Mouse (Mus musculus) embryonic stem cell, embryonic (primary cell): ENCODE measurements around the gene Ssu2.

Source experiments
- CTCF ChIA-PET, 4 experiments: fragments of 300-600 bp in 2 of 4; fragments of 350-600 bp in 2 of 4; sonication (Branson Sonifier 250); formaldehyde crosslinking; loops; one replicate each; lab custom pipeline; 2022; ENCODE audit warnings: inconsistent platforms in 2 of 4; lab: Charles Lee
- POLR2A ChIA-PET, 4 experiments: fragments of 300-600 bp in 2 of 4; fragments of 350-600 bp in 2 of 4; sonication (Branson Sonifier 250); formaldehyde crosslinking; loops; one replicate each; lab custom pipeline; 2022; ENCODE audit warnings: antibody characterized with exemption in 4 of 4, inconsistent platforms in 1 of 4; lab: Charles Lee

Ssu2 gene

DNA sequence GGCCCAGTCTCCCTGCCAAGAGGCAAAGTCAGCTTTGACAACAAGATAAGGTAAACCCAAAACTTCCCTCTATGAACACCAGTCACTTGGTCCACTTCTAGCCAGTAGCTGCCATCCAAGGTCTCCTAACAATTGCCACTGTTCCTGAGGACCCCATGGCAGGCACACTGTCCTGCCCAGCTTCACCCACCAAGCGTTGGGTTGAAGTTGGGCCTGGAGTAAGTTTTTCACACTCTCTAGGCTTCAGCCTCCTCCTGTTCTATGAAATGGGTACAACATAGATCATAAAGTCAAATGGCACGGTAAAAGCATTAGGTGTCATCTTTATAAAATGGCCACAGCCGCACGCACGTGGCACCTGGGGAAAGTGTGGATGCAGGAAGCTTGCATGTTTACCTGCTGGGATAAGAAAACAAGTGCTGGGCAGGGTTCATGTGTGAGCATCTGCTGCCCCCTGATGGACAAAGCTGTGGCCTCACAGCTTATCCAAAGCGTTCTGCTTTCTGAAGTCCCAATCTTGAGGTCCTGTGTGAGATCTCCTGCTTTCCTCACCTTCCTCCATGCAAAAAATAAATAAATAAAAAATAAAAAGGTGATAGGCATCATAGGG lies 25.4 kb downstream of the Ssu2 start:
- CTCF ChIA-PET, result interaction anchor here (0.6 to 2.2 kb wide), 31 partner anchors 9 to 1305 kb away, joined by 3 to 30 read pairs (median 4); no protein-coding TSS in a partner anchor

DNA sequence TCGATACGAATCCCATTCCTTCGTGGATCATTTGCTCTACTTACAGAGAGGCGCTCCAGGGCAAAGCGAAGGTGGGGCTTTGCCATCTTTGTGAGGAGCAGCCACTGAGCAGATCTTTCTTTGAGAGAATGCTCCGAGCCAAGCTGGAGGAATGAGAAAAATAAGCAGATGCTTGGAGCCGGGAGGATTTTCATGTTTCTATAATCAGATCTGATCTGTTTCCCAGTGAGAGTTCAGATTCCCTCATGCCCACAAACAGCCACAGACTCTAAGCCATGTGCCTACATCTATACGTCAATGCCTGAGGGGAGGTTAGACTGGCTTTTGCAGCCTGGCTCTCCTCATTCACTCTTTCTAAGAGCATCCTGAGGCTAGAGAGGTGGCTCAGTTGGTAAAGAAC lies 27.1 kb downstream of the Ssu2 start:
- ChIA-PET CTCF (no interaction called here), POLR2A (no interaction called here)

More for the DNA sequence above, 25.4 kb downstream of the Ssu2 start:
- POLR2A ChIA-PET, result interaction anchor here in 2 of 4 experiments (1.0 to 2.6 kb wide), 3 partner anchors 155 to 165 kb away, joined by 5 to 9 read pairs (median 6); no protein-coding TSS in a partner anchor

GRCm38 (mm10) chr6:112359341-112359740 lies 28.5 kb downstream of the Ssu2 start:
- CTCF ChIA-PET, result interaction anchor here in 1 of 4 experiments (0.6 kb wide), 1 partner anchor 450 kb away, joined by 4 read pairs; no protein-coding TSS in a partner anchor
- POLR2A ChIA-PET, result no interaction called here

DNA sequence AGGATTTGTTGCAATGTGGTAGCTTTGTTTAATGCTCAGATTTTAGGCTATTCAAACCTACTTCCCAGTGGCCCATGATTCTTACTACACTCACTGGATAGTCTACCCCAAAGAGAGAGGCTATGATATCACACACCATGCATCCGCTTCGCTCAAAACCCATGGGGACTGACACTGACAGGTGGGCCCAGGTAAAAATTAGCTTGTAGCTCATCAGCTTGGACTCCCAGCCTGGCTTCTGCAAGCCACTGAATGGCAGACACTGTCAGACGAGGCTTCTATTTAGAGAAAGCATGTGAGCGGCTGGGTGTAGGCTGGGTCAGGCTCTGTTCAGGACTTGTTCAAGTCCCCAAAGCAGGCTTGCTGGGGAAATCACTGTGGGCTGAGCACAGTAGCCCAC lies 37.4 kb downstream of the Ssu2 start:
- ChIA-PET POLR2A (no interaction called here), CTCF (interaction anchor here in 2 of 4 experiments (0.5 to 1.1 kb wide), 3 partner anchors 12 to 554 kb away, joined by 3 read pairs; no protein-coding TSS in a partner anchor)

DNA sequence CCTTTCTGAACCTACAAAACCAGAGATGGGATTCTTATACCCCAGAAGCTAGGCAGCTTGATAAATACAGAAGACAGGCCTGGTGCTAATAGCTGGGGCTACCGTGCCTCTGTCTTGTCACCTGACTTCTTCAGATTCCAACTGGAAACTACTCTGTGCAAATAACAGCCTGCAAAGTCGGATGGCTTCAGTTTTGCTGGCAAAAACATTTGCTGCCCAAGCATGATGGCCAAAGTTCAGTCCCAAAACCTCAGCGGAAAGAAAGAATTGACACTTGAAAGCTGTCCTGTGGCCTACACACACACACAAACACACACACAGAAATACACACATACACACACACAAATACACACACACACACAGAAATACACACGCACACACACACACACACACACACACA lies 48.8 kb downstream of the Ssu2 start:
- POLR2A ChIA-PET, result interaction anchor here in 1 of 4 experiments (0.7 kb wide), 1 partner anchor 54 kb away, joined by 6 read pairs; no protein-coding TSS in a partner anchor
- CTCF ChIA-PET, result no interaction called here

GRCm38 (mm10) chr6:112337667-112338066 lies 50.2 kb downstream of the Ssu2 start:
- CTCF ChIA-PET, result interaction anchor here in 1 of 4 experiments (0.6 kb wide), 1 partner anchor 162 kb away, joined by 5 read pairs; no protein-coding TSS in a partner anchor
- POLR2A ChIA-PET, result interaction anchor here in 1 of 4 experiments (0.6 kb wide), 1 partner anchor 1710 kb away, joined by 3 read pairs; no protein-coding TSS in a partner anchor

GRCm38 (mm10) chr6:112333930-112334329 lies 53.9 kb downstream of the Ssu2 start:
- CTCF ChIA-PET, result no interaction called here
- POLR2A ChIA-PET, result interaction anchor here in 1 of 4 experiments (1.2 kb wide), 1 partner anchor 10 kb away, joined by 4 read pairs; no protein-coding TSS in a partner anchor

- ChIA-PET CTCF (no interaction called here), POLR2A (no interaction called here)
These were observed 56.6 kb downstream of the Ssu2 start for GRCm38 (mm10) chr6:112331223-112331598.

GRCm38 (mm10) chr6:112330520-112331222 lies 57.2 kb downstream of the Ssu2 start:
- CTCF ChIA-PET, result interaction anchor here in 1 of 4 experiments (0.9 kb wide), 1 partner anchor 20 kb away, joined by 3 read pairs; no protein-coding TSS in a partner anchor
- POLR2A ChIA-PET, result no interaction called here

DNA sequence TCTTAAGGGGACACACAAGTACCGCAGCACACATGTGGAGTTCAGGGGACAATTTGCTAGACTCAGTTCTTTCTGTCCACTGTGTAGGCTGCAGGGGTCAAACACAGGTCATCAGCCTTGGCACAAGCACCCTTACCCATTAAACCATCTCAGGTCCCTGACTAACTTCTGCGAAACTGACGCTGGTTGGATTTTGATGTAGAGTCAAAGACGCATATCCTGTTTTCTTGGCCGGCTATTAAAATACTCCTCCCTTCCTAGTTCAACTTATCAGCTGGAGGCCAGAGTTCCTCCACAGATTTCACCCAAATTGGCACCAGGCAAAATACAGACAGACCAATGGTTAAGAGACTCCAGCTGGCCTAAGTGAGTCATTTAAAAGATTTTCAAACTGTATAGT lies 60.0 kb downstream of the Ssu2 start:
- CTCF ChIA-PET, result no interaction called here
- POLR2A ChIA-PET, result no interaction called here

GRCm38 (mm10) chr6:112325213-112325612 lies 62.6 kb downstream of the Ssu2 start:
- CTCF ChIA-PET, result no interaction called here
- POLR2A ChIA-PET, result no interaction called here

DNA sequence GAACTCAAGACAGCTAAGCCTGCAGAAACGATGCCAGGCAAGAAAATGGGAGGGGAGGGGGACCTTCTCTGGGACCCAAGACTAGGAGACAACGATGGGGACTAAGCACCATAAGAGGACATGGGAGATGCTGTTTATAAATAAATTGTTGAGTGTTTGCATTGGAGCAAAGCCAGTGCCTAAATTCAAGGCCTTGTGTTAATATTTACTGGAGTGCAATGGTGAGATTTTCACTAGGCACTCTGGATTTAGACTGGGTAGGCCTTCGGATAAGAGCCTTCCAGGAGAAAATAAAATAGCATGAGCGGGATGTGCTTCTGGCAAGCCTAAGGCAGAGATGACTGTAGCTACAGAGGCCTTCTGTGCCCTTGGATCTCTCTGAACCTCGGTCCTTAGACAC lies 64.9 kb downstream of the Ssu2 start:
- POLR2A ChIA-PET, result no interaction called here
- CTCF ChIA-PET, result no interaction called here

DNA sequence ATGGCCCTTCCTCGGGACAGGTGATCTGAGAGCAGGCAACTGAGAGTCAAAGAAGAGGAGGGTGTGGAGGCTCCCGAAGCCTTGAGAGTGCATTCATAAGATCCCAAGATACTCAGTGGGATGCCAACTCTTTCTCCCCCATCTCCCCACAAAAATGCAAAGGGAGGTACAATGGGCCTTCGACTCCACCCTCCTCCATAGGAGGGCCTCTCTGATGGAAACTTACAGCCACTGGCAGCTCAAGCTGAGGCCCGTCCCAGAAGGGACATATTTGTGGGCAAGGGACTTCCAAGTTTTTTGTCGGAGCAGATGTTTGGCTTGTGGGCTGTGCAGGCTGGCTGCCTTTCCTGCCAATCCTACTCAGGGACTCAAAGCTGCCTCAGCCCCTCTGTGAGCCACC lies 67.1 kb downstream of the Ssu2 start:
- ChIA-PET CTCF (no interaction called here), POLR2A (no interaction called here)

DNA sequence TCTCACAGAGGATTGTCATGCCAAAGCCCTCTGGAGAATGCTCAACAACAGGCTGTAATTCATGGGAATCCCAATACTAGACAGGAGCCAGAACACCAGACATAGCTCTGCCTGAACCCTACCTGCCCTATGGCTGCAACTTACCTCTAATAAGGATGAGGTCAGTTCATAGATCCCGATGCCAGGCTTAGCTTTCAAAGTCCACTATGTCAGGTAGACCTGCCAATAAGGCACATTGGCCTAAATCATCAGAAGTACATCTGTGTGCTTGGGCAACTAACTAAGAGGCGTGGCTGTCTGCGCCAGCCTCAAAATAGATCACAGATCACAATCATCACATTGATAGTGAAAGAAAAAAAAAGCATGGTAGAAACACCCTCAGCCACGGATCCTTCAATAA lies 68.4 kb downstream of the Ssu2 start:
- ChIA-PET POLR2A (no interaction called here), CTCF (interaction anchor here in 1 of 4 experiments (0.6 kb wide), 1 partner anchor 22 kb away, joined by 5 read pairs; no protein-coding TSS in a partner anchor)

DNA sequence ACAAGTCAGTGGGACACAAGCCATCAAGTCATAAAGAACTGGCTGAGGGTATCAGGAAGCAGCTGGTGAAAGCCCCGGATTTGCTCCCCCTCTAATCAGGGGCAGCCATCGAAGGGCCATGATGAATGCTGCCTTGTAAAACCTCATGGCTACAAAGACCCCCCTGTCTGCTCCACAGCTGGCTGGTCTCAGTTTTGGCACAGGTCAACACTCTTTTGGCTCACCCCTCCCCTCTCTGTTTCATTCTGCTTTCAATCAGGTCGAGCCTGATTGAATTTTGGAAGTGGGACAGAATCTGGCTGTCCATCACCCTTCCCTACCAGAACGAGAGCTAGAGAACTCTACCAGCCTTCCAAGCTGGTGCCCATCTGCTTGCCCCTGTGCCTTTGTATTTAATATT lies 76.4 kb downstream of the Ssu2 start:
- ChIA-PET CTCF (no interaction called here), POLR2A (no interaction called here)

GRCm38 (mm10) chr6:112309330-112309938 lies 78.4 kb downstream of the Ssu2 start:
- CTCF ChIA-PET, result no interaction called here
- POLR2A ChIA-PET, result no interaction called here
